Mouse (Mus musculus) intestine, postnatal 0 days (tissue): ENCODE results near the gene Per3. TPM values are rescaled to one million over a fixed set of nuclear protein-coding genes. Genes with fewer than 3 reads are reported as not detected.
A peak's percentile ranks its signal among the peaks of the same experiment; 100 is the strongest.

ENCODE experiments used
- ATAC-seq: fragments of 200-750 bp; cut with Nextera tagmentation; 2 replicates; pipeline ENCODE4 v1.8.0; 2017; ENCODE audit warnings: mild to moderate bottlenecking, moderate TSS enrichment, moderate library complexity
- H3K27ac ChIP-seq: fragments of 300-500 bp; sonication (generic); 2 replicates; pipeline ENCODE4 v1.5.1; 2014; ENCODE audit warnings: mild to moderate bottlenecking, low read depth, low read length, moderate library complexity
- H3K27me3 ChIP-seq: fragments of 300-500 bp; sonication (generic); replicated peaks from 2 replicates; pipeline ENCODE4 v1.6.1; 2014; ENCODE audit warnings: low read length, mixed read lengths; ENCODE audit not compliant: control insufficient read depth, insufficient read depth
- H3K36me3 ChIP-seq: fragments of 300-500 bp; sonication (generic); 2 replicates; pipeline ENCODE4 v1.6.1; 2014; ENCODE audit warnings: mild to moderate bottlenecking, moderate library complexity; ENCODE audit not compliant: control insufficient read depth, insufficient read depth
- H3K4me1 ChIP-seq: fragments of 300-500 bp; sonication (generic); replicated peaks from 2 replicates; pipeline ENCODE4 v1.6.1; 2014; ENCODE audit warnings: antibody characterized with exemption, low read length, mixed read lengths; ENCODE audit not compliant: control insufficient read depth, insufficient read depth
- H3K4me2 ChIP-seq: fragments of 300-500 bp; sonication (generic); replicated peaks from 2 replicates; pipeline ENCODE4 v1.6.1; 2014; ENCODE audit warnings: low read depth, mild to moderate bottlenecking, moderate library complexity
- H3K4me3 ChIP-seq: fragments of 300-500 bp; sonication (generic); 2 replicates; pipeline ENCODE4 v1.5.1; 2014; ENCODE audit warnings: low read depth, low read length
- H3K9ac ChIP-seq: fragments of 300-500 bp; sonication (generic); 2 replicates; pipeline ENCODE4 v1.6.1; 2014; ENCODE audit warnings: mild to moderate bottlenecking, low read depth, low read length
- H3K9me3 ChIP-seq: fragments of 300-500 bp; sonication (generic); 2 replicates; pipeline ENCODE4 v1.6.1; 2016; ENCODE audit warnings: mixed run types; ENCODE audit not compliant: control insufficient read depth
- CTCF ChIP-seq: sonication (generic); IDR thresholded peaks from 2 replicates; pipeline ENCODE4 v1.5.1; 2016; ENCODE audit warnings: low read depth, mild to moderate bottlenecking, control low read depth, antibody characterized with exemption, moderate library complexity
- WGBS: fragments of 180-500 bp; shearing (Covaris S2); extraction: QIAGEN DNeasy Blood & Tissue Kit; methylation state at CpG from one replicate; pipeline ENCODE4 v1.1.7; 2014; 5-methylcytosine and 5-hydroxymethylcytosine counted together
- polyA plus RNA-seq: library from polyadenylated mRNA; unstranded; fragments of >200 nt; fragmentation: Nextera tagmentation; extraction: Ambion mirVana; gene quantifications from 2 replicates; pipeline ENCODE4 v1.2.1, GENCODE M21; 2015

The Per3 gene
- polyA plus RNA-seq, 1 experiment from 2014 or later = 2.1 TPM

GRCm38 (mm10) chr4:150990148-150990547 lies 54.3 kb downstream of the Per3 start:
- H3K27me3 ChIP-seq = no peaks in the 10 kb centered on the region
- TF ChIP-seq CTCF = peak; percentile 63

GRCm38 (mm10) chr4:150980153-150980552 lies 64.3 kb downstream of the Per3 start:
- 89% methylated on average over 5 of the region's 5 CpGs for WGBS
- Histone ChIP-seq H3K4me2 (no peak overlapping the region), H3K4me1 (no peaks in the 10 kb centered on the region), H3K27ac (no peak overlapping the region), H3K9ac (no peak overlapping the region), H3K9me3 (no peaks in the 10 kb centered on the region), H3K4me3 (no peak overlapping the region), H3K36me3 (no peaks in the 10 kb centered on the region), H3K27me3 (no peaks in the 10 kb centered on the region)
- TF ChIP-seq CTCF = no peak
- ATAC-seq = no peak

More at GRCm38 (mm10) chr4:150990148-150990547, 54.3 kb downstream of the Per3 start:
- Histone ChIP-seq H3K9ac (no peak overlapping the region), H3K9me3 (no peaks in the 10 kb centered on the region), H3K36me3 (no peaks in the 10 kb centered on the region), H3K27ac (no peak overlapping the region), H3K4me2 (no peak overlapping the region), H3K4me3 (no peak overlapping the region), H3K4me1 (no peaks in the 10 kb centered on the region)
- ATAC-seq = no peak
- WGBS = 52% methylated on average over 6 of the region's 6 CpGs

GRCm38 (mm10) chr4:150979455-150979854 lies 65.0 kb downstream of the Per3 start:
- Histone ChIP-seq H3K9ac (no peak overlapping the region), H3K4me3 (no peak overlapping the region), H3K27ac (no peak overlapping the region), H3K4me1 (no peaks in the 10 kb centered on the region), H3K4me2 (no peak overlapping the region), H3K36me3 (no peaks in the 10 kb centered on the region), H3K27me3 (no peaks in the 10 kb centered on the region), H3K9me3 (no peaks in the 10 kb centered on the region)
- ATAC-seq = no peak
- WGBS = 78% methylated on average over 9 of the region's 9 CpGs
- no peak for TF ChIP-seq CTCF

- no peaks in the 10 kb centered on the region for H3K4me1 ChIP-seq
- H3K36me3 ChIP-seq = no peaks in the 10 kb centered on the region
- TF ChIP-seq CTCF = no peak
- no peak overlapping the region for H3K4me3 ChIP-seq
- WGBS = 86% methylated on average over 21 of the region's 21 CpGs
- H3K27me3 ChIP-seq = no peaks in the 10 kb centered on the region
- no peak for ATAC-seq
- no peak overlapping the region for H3K27ac ChIP-seq
- no peak overlapping the region for H3K9ac ChIP-seq
- no peaks in the 10 kb centered on the region for H3K9me3 ChIP-seq
- no peak overlapping the region for H3K4me2 ChIP-seq
These were observed 66.1 kb downstream of the Per3 start for GRCm38 (mm10) chr4:150978156-150978910.

GRCm38 (mm10) chr4:150975145-150975544 lies 69.3 kb downstream of the Per3 start:
- H3K36me3 ChIP-seq = no peaks in the 10 kb centered on the region
- H3K9me3 ChIP-seq = no peaks in the 10 kb centered on the region
- WGBS = 30% methylated on average over 1 of the region's 1 CpGs
- no peak overlapping the region for H3K4me3 ChIP-seq
- no peak overlapping the region for H3K27ac ChIP-seq
- no peak for ATAC-seq
- no peak overlapping the region for H3K4me2 ChIP-seq
- no peak for TF ChIP-seq CTCF
- H3K4me1 ChIP-seq = no peaks in the 10 kb centered on the region
- H3K9ac ChIP-seq = no peak overlapping the region
- no peaks in the 10 kb centered on the region for H3K27me3 ChIP-seq

- no peak overlapping the region for H3K9ac ChIP-seq
- no peaks in the 10 kb centered on the region for H3K36me3 ChIP-seq
- no peak overlapping the region for H3K27ac ChIP-seq
- no peaks in the 10 kb centered on the region for H3K4me1 ChIP-seq
- H3K4me3 ChIP-seq = no peak overlapping the region
- H3K4me2 ChIP-seq = no peak overlapping the region
- WGBS = 79% methylated on average over 8 of the region's 8 CpGs
- H3K27me3 ChIP-seq = no peaks in the 10 kb centered on the region
- no peak for TF ChIP-seq CTCF
- no peaks in the 10 kb centered on the region for H3K9me3 ChIP-seq
- ATAC-seq = no peak
These were observed 71.2 kb downstream of the Per3 start for GRCm38 (mm10) chr4:150973264-150973663.
